Mouse (Mus musculus): ENCODE results near the gene Rgs17.

GRCm38 (mm10) chr10:5806416-5806815 is 115.8 kb downstream of the Rgs17 start:
- TF ChIP-seq CTCF (IDR thresholded peaks at IDR 0.05; ENCODE audit: low read depth) (no peak), EP300 (IDR thresholded peaks at IDR 0.05; ENCODE audit: low read depth) (no peak)

Data from heart, postnatal 0 days (tissue).